8 mouse cellular contexts compared by ENCODE assay signal in the genomic region with DNA sequence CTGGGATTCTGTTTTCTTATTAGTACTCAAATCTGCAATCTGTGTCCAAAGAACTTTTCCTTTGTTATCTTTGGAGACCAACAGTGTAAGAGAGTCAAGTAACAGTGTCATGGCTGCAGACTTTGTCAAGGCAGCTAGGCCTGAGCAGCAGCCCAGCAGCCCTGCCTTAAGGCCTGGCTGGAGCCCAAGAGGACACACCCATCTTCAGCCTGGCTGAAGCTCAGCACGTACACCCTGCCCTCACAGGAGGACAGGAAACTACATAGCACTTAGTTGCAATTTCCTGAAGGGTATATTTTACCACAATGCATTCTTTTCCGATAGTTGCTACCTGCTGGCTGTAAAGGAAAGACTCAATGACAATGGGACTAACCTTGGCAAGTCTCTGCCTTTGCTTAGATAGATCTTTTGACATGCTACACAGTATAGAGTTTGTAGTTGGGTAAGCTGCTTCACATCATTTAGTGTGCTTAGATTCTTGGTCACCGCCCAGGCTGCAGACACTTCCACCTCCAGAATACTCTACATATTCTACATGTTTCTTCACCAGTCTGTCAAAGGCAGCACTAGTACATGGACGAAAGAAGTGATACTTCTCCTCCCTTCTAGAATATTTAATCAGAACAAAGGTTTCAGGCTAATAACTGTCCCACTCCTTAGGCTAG. TPM values are rescaled to one million over a fixed set of nuclear protein-coding genes. Genes with fewer than 3 reads are reported as not detected.
DNase-seq lines count a peak whose midpoint lies in the region; ATAC-seq and TF ChIP-seq lines count a peak whose summit lies in the region.
"Not testable (repeated sequence)": the region's sequence is repeated elsewhere in the genome, so short reads cannot be mapped to it uniquely, and the experiment has no call there.

No protein-coding gene starts in this region.

- not testable (repeated sequence) for H3K27ac ChIP-seq in embryonic facial prominence, embryonic 14.5 days (replicated peaks; ENCODE audit: low read depth, low read length); heart, adult 2 months; kidney, postnatal 0 days; stomach, postnatal 0 days (replicated peaks)

- not testable (repeated sequence) for TF ChIP-seq POLR2A in heart, adult 2 months (IDR thresholded peaks at IDR 0.05; ENCODE audit: insufficient read depth, low read depth, low read length)

- not testable (repeated sequence) for H3K4me1 ChIP-seq in G1E (ENCODE audit: insufficient read depth, low read depth, low read length); embryonic facial prominence, embryonic 14.5 days (ENCODE audit: control insufficient read depth, insufficient read depth, low read length); heart, adult 2 months (ENCODE audit: control insufficient read depth, insufficient read depth, low read length); kidney, postnatal 0 days (replicated peaks; ENCODE audit: insufficient read depth, low read length); stomach, postnatal 0 days (replicated peaks; ENCODE audit: control insufficient read depth, insufficient read depth)

- not testable (repeated sequence) for H3K4me3 ChIP-seq in G1E (ENCODE audit: low read depth, low read length); embryonic facial prominence, embryonic 14.5 days (ENCODE audit: low read depth, low read length); heart, adult 2 months; kidney, postnatal 0 days (replicated peaks; ENCODE audit: low read depth, low read length); stomach, postnatal 0 days (ENCODE audit: low read depth, low read length)

- H3K36me3 ChIP-seq in G1E (replicated peaks); embryonic facial prominence, embryonic 14.5 days (ENCODE audit: control insufficient read depth, insufficient read depth, low read length); heart, adult 2 months (ENCODE audit: control insufficient read depth, insufficient read depth, low read length); kidney, postnatal 0 days (ENCODE audit: insufficient read depth, low read length); stomach, postnatal 0 days (ENCODE audit: control insufficient read depth, insufficient read depth, low read length): not testable (repeated sequence)

- not testable (repeated sequence) for H3K79me2 ChIP-seq in heart, adult 2 months (replicated peaks; ENCODE audit: control insufficient read depth, insufficient read depth, low read length)

- not testable (repeated sequence) for TF ChIP-seq EP300 in heart, adult 2 months (IDR thresholded peaks at IDR 0.05; ENCODE audit: insufficient read depth, low read depth, low read length); stomach, postnatal 0 days (optimal IDR thresholded peaks at IDR 0.05)

- intact Hi-C loops in heart, adult 2 months (cut with DNase I), result not testable (repeated sequence)

- 17% methylated on average over 1 of the region's 4 CpGs for WGBS in embryonic facial prominence, embryonic 14.5 days
- 12% methylated on average over 1 of the region's 4 CpGs for WGBS in heart, adult 2 months
- WGBS in kidney, postnatal 0 days, result 22% methylated on average over 1 of the region's 4 CpGs
- WGBS in stomach, postnatal 0 days, result 9% methylated on average over 1 of the region's 4 CpGs

- not testable (repeated sequence) for H3K4me2 ChIP-seq in embryonic facial prominence, embryonic 14.5 days (ENCODE audit: low read depth, low read length); kidney, postnatal 0 days (ENCODE audit: low read length); stomach, postnatal 0 days (replicated peaks; ENCODE audit: low read depth)

- not testable (repeated sequence) for H3K9ac ChIP-seq in embryonic facial prominence, embryonic 14.5 days (ENCODE audit: low read depth, low read length); heart, adult 2 months (ENCODE audit: low read depth, low read length); kidney, postnatal 0 days (ENCODE audit: low read depth, low read length); stomach, postnatal 0 days (ENCODE audit: low read length)

- DNase-seq in G1E (ENCODE audit: low spot score); embryonic facial prominence, embryonic 14.5 days (ENCODE audit: low spot score); kidney, postnatal 0 days (ENCODE audit: low spot score); stomach, postnatal 0 days (ENCODE audit: low spot score): not testable (repeated sequence)
- peak; percentile 63 to 71 for DNase-seq in heart, adult 2 months
- peak; percentile 62 to 65 for DNase-seq in lung, adult 18-20 months

- ATAC-seq in G1E (ENCODE audit: extremely low read depth, insufficient number of reproducible peaks, low FRiP score, poor library complexity, severe bottlenecking), result peak; percentile 74
- 0 out of 2 replicates have a peak, but pooled peaks have one; percentile 47 for ATAC-seq in embryonic facial prominence, embryonic 14.5 days (ENCODE audit: low read depth)
- ATAC-seq in inflammation-experienced regulatory T-cells, adult 6 months, result peak; percentile 73
- ATAC-seq in kidney, postnatal 0 days (replicated peaks; ENCODE audit: low FRiP score, low read depth), result peak; percentile 83
- ATAC-seq in megakaryocyte-erythroid progenitor cell, adult 5-6 weeks (replicated peaks; ENCODE audit: low FRiP score, low TSS enrichment, poor library complexity, severe bottlenecking), result peak; percentile 100
- ATAC-seq in stomach, postnatal 0 days (ENCODE audit: low FRiP score, low TSS enrichment), result peak; percentile 82

- not testable (repeated sequence) for TF ChIP-seq CTCF in G1E (IDR thresholded peaks at IDR 0.05; ENCODE audit: low read depth, low read length); heart, adult 2 months (IDR thresholded peaks at IDR 0.05); kidney, postnatal 0 days (IDR thresholded peaks at IDR 0.05; ENCODE audit: low read depth); stomach, postnatal 0 days (IDR thresholded peaks at IDR 0.05; ENCODE audit: low read depth)

- H3K9me3 ChIP-seq in G1E (replicated peaks); embryonic facial prominence, embryonic 14.5 days (ENCODE audit: control insufficient read depth, low read length); kidney, postnatal 0 days (replicated peaks; ENCODE audit: low read length); stomach, postnatal 0 days (ENCODE audit: control insufficient read depth, low read length): not testable (repeated sequence)

- H3K27me3 ChIP-seq in G1E (ENCODE audit: insufficient read depth, low read length); embryonic facial prominence, embryonic 14.5 days (replicated peaks; ENCODE audit: control insufficient read depth, insufficient read depth, low read length); heart, adult 2 months (ENCODE audit: control insufficient read depth, insufficient read depth, low read length); kidney, postnatal 0 days (ENCODE audit: insufficient read depth, low read length); stomach, postnatal 0 days (ENCODE audit: control insufficient read depth, insufficient read depth, low read length): not testable (repeated sequence)

RNA-seq across cellular contexts. Expression of a gene that starts 25.4 kb away (rescaled TPM):
- total RNA-seq in G1E (2014; fragmentation: Nextera tagmentation) (22.6 and 23.6 TPM in 2 replicates), G1E (2017) (78.1 and 84.5 TPM in 2 replicates)
- polyA plus RNA-seq in G1E (2012), result 0.39 and 0.70 TPM in 2 replicates
- polyA plus RNA-seq in embryonic facial prominence, embryonic 14.5 days (2014; fragmentation: Nextera tagmentation; extraction: Ambion mirVana), result 4.3 and 4.4 TPM in 2 replicates
- total RNA-seq in heart, adult 2 months (2021), result 1 to 10 TPM; 5.9 to 6.4 TPM
- 1.5 and 3.6 TPM in 2 replicates for polyA plus RNA-seq in heart, adult 2 months (2012; rRNA removed)
- polyA plus RNA-seq in inflammation-experienced regulatory T-cells, adult 6 months (2017; shearing (Covaris generic)), result 100 to 1,000 TPM in 2 of 3 experiments, 10 to 100 TPM in 1; 96.9 to 154 (median 134) TPM
- polyA plus RNA-seq in kidney, postnatal 0 days (2015; fragmentation: Nextera tagmentation; extraction: Ambion mirVana), result 14.9 and 17.3 TPM in 2 replicates
- 21.9 TPM in 2 replicates for total RNA-seq in megakaryocyte-erythroid progenitor cell, adult 5-6 weeks (2014; fragmentation: Nextera tagmentation)
- total RNA-seq in megakaryocyte-erythroid progenitor cell, adult 5-6 weeks (2017), result 33.6 and 49.7 TPM in 2 replicates
- 8.4 and 8.6 TPM in 2 replicates for polyA plus RNA-seq in stomach, postnatal 0 days (2015; fragmentation: Nextera tagmentation; extraction: Ambion mirVana)

Comparison
In these comparisons a context has a peak if more than half of its experiments do, and no peak if none do; other contexts are left out.
1. ATAC-seq: peak in every context shown above with its lines; median percentile 100 in megakaryocyte-erythroid progenitor cell, adult 5-6 weeks; 83 in kidney, postnatal 0 days; 82 in stomach, postnatal 0 days; 74 in G1E; 73 in inflammation-experienced regulatory T-cells, adult 6 months; 47 in embryonic facial prominence, embryonic 14.5 days.